Mouse (Mus musculus): ENCODE measurements around the gene Bend5.

The Bend5 gene

GRCm38 (mm10) chr4:111486187-111486586, 71.4 kb downstream of the Bend5 start:
- no peak for DNase-seq (ENCODE audit: inconsistent ontology term)

- no peak for DNase-seq (ENCODE audit: inconsistent ontology term)
Observed at GRCm38 (mm10) chr4:111487233-111487843, 72.5 kb downstream of the Bend5 start.

- DNase-seq (ENCODE audit: inconsistent ontology term), result no peak
Observed at GRCm38 (mm10) chr4:111493750-111494404, 79.1 kb downstream of the Bend5 start.

GRCm38 (mm10) chr4:111495949-111496348, 81.1 kb downstream of the Bend5 start:
- DNase-seq (ENCODE audit: inconsistent ontology term), result peak; percentile 31

- DNase-seq (ENCODE audit: inconsistent ontology term), result no peak
Observed at GRCm38 (mm10) chr4:111498751-111499150, 83.9 kb downstream of the Bend5 start.

- no peak for DNase-seq (ENCODE audit: inconsistent ontology term)
Observed at GRCm38 (mm10) chr4:111501441-111501840, 86.6 kb downstream of the Bend5 start.

- DNase-seq (ENCODE audit: inconsistent ontology term), result no peak
Observed at GRCm38 (mm10) chr4:111502965-111503727, 88.3 kb downstream of the Bend5 start.

GRCm38 (mm10) chr4:111504952-111505351, 90.1 kb downstream of the Bend5 start:
- no peak for DNase-seq (ENCODE audit: inconsistent ontology term)
